Mouse (Mus musculus) embryonic facial prominence, embryonic 14.5 days (tissue): ENCODE data around the gene 2610042L04Rik. TPM values are rescaled to one million over a fixed set of nuclear protein-coding genes. Genes with fewer than 3 reads are reported as not detected.
"Not testable (repeated sequence)": the region's sequence is repeated elsewhere in the genome, so short reads cannot be mapped to it uniquely, and the experiment has no call there.

Experiments
- ATAC-seq: fragments of 200-750 bp; cut with Nextera tagmentation; 2 replicates; pipeline ENCODE4 v1.8.0; 2017; ENCODE audit warnings: low read depth, moderate number of reproducible peaks, moderate TSS enrichment
- DNase-seq: peaks from one replicate; pipeline ENCODE4 v3.0.0-alpha.2; 2015; ENCODE audit warnings: low spot score
- H3K27ac ChIP-seq: fragments of 300-500 bp; sonication (generic); replicated peaks from 2 replicates; pipeline ENCODE4 v1.5.1; 2014; ENCODE audit warnings: low read depth, mild to moderate bottlenecking, low read length, moderate library complexity
- H3K27me3 ChIP-seq: fragments of 300-500 bp; sonication (generic); replicated peaks from 2 replicates; pipeline ENCODE4 v1.6.1; 2014; ENCODE audit warnings: low read length; ENCODE audit not compliant: control insufficient read depth, insufficient read depth
- H3K36me3 ChIP-seq: fragments of 300-500 bp; sonication (generic); 2 replicates; pipeline ENCODE4 v1.6.1; 2014; ENCODE audit warnings: low read length, mixed read lengths; ENCODE audit not compliant: control insufficient read depth, insufficient read depth
- H3K4me1 ChIP-seq: fragments of 300-500 bp; sonication (generic); 2 replicates; pipeline ENCODE4 v1.6.1; 2014; ENCODE audit warnings: antibody characterized with exemption, low read length; ENCODE audit not compliant: control insufficient read depth, insufficient read depth
- H3K4me2 ChIP-seq: fragments of 300-500 bp; sonication (generic); 2 replicates; pipeline ENCODE4 v1.6.1; 2014; ENCODE audit warnings: low read depth, mild to moderate bottlenecking, low read length, moderate library complexity, mixed read lengths
- H3K4me3 ChIP-seq: fragments of 300-500 bp; sonication (generic); 2 replicates; pipeline ENCODE4 v1.5.1; 2014; ENCODE audit warnings: low read depth, mild to moderate bottlenecking, low read length
- H3K9ac ChIP-seq: fragments of 300-500 bp; sonication (generic); 2 replicates; pipeline ENCODE4 v1.6.1; 2014; ENCODE audit warnings: low read depth, mild to moderate bottlenecking, low read length, moderate library complexity, mixed read lengths
- H3K9me3 ChIP-seq: fragments of 300-500 bp; sonication (generic); 2 replicates; pipeline ENCODE4 v1.6.1; 2016; ENCODE audit warnings: low read length; ENCODE audit not compliant: control insufficient read depth
- WGBS: fragments of 180-500 bp; shearing (Covaris S2); extraction: QIAGEN DNeasy Blood & Tissue Kit; methylation state at CpG from one replicate; pipeline ENCODE4 v1.1.7; 2014; 5-methylcytosine and 5-hydroxymethylcytosine counted together
- polyA plus RNA-seq: library from polyadenylated mRNA; unstranded; fragments of >200 nt; fragmentation: Nextera tagmentation; extraction: Ambion mirVana; gene quantifications from 2 replicates; pipeline ENCODE4 v1.2.1, GENCODE M21; 2014

The 2610042L04Rik gene
- 0.11 TPM in 1 of 2 replicates, not detected in the other for polyA plus RNA-seq

DNA sequence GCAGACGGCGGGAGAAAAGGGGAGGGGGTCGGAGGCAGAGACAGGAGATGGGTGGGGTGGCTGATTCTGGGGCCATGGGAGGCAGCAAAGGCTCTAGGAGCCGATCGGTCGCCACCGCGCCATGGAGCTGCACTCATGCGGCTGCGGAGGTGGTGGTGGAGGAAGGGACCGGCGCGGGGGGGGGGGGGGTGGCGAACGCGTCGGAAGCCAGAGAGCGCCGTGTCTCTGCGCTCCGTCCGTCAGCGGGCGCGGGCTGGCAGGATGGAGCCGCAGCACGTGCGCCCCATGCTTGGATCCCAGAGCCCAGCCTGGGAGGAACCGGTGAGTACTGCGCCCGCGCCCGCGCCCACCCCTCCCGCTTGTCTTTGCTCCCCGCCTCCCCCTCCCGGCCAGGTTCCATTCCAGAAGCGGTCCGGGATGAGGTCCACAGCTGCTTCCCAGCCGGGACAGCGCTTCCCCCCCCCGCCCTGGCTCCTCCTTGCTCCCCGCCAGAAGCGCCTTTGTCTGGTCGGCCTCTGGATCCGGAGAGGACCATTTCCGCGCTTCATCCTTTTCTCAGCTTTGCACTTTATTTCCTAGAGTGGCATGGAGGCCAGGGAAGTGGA lies at the start of gene 2610042L04Rik:
Gene 2610042L04Rik (plus strand): TSS at position 288 of the 605 bp plus-strand sequence.
- WGBS: 8% methylated on average over 5 of the region's 48 CpGs
- H3K9me3 ChIP-seq, H3K27me3 ChIP-seq, H3K36me3 ChIP-seq, H3K27ac ChIP-seq, ATAC-seq, H3K4me1 ChIP-seq: not testable (repeated sequence)
- 0 out of 2 replicates have a peak within 1 kb of the TSS, but pooled peaks have one; percentile 42 for H3K9ac ChIP-seq
- H3K4me2 ChIP-seq: peak within 1 kb of the TSS; percentile 62
- peak within 1 kb of the TSS; percentile 36 for H3K4me3 ChIP-seq
- peak; percentile 0 for DNase-seq

DNA sequence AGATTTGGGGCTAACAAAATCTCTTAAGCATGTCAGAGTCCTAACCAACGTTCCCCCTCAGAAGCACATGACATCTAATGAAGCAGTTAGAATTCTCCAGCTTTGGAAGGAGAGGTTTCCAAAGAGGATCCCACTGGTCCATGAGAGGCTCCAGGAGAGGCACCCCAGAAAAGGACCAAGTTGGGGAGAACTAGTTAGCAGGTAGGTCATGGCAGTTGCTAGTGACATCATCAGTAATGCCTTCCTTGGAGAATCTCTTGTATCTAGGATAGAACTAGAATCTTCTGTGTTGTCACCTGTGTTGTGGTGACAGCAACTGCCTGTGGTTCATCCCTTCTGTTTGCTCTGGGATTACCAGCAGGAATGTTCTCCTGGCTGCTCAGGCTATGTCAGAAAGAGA lies 17.6 kb upstream of the 2610042L04Rik start, which contains the start of gene Gm3149:
Gene Gm3149 (plus strand): TSS at position 301 of the 400 bp plus-strand sequence.
- H3K27me3 ChIP-seq, H3K9ac ChIP-seq, ATAC-seq, H3K9me3 ChIP-seq, H3K4me1 ChIP-seq, H3K4me2 ChIP-seq, H3K36me3 ChIP-seq, DNase-seq, H3K4me3 ChIP-seq, H3K27ac ChIP-seq: not testable (repeated sequence)
- WGBS: no CpG with 5 or more reads among the region's 1 CpGs

DNA sequence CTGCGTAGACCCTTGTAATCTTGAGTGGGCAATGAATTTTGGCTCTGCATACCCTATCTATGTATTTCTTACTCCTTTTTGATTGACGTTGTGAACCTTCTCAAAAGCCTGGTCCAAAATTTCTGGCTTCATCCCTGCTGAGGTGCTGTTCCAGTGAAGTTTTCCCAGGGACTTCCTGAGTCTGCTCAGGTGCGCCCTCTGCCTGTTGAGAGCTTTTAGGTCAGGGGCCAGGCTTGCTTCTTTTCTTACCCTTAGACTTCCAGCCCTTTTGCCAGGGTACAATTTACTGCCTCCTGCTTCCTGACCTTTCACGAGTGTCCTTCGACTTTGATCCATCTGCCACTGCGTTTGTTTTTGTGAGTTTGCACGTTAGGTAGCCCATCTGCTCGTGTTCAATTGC lies 943 bp downstream of the 2610042L04Rik start:
- not testable (repeated sequence) for H3K4me2 ChIP-seq, H3K36me3 ChIP-seq, H3K9ac ChIP-seq, H3K4me1 ChIP-seq, H3K9me3 ChIP-seq, H3K27me3 ChIP-seq, H3K27ac ChIP-seq, ATAC-seq, DNase-seq, H3K4me3 ChIP-seq
- WGBS: 10% methylated on average over 6 of the region's 8 CpGs

DNA sequence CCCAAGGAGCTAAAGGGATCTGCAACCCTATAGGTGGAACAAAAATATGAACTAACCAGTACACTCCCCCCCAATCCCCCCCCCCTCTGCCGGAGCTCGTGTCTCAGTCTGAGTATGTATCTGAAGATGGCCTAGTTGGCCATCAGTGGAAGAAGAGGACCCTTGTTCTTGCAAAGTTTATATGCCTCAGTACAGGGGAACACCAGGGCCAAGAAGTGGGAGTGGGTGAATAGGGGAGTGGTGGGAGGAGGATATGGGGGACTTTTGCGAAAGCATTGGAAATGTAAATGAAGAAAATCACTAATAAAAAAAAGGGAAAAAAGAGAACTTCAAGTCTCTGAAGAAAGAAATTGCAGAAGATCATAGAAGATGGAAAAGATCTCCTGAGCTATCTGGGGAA lies 34.4 kb downstream of the 2610042L04Rik start:
- 92% methylated on average over 3 of the region's 3 CpGs for WGBS

DNA sequence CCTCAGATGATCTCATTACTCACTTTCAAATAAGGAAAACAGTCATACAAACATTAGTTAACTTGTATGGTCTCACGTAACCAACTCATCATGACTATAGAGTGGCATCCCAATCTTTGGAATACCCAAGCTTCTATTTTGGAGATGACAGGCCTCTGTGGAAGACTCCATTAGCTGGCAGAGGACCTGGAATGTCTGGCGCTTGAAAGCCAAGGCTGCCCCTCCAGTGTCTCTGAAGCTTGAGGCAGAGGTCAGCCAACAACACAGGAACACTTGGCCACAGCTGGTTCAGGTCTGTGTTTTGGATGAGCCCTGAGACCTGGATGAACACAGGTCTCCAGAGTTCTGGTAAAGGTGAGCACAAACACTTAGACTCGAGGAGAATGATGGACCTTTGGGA lies 35.1 kb downstream of the 2610042L04Rik start:
- not testable (repeated sequence) for H3K4me2 ChIP-seq, H3K4me3 ChIP-seq, H3K36me3 ChIP-seq, DNase-seq, H3K27ac ChIP-seq, H3K9ac ChIP-seq, ATAC-seq, H3K9me3 ChIP-seq, H3K4me1 ChIP-seq, H3K27me3 ChIP-seq
- 85% methylated on average over 3 of the region's 3 CpGs for WGBS

More for the DNA sequence above, 34.4 kb downstream of the 2610042L04Rik start:
- H3K4me2 ChIP-seq, H3K4me1 ChIP-seq, H3K27me3 ChIP-seq, H3K36me3 ChIP-seq, H3K27ac ChIP-seq, H3K9me3 ChIP-seq, DNase-seq, H3K9ac ChIP-seq, H3K4me3 ChIP-seq, ATAC-seq: not testable (repeated sequence)

DNA sequence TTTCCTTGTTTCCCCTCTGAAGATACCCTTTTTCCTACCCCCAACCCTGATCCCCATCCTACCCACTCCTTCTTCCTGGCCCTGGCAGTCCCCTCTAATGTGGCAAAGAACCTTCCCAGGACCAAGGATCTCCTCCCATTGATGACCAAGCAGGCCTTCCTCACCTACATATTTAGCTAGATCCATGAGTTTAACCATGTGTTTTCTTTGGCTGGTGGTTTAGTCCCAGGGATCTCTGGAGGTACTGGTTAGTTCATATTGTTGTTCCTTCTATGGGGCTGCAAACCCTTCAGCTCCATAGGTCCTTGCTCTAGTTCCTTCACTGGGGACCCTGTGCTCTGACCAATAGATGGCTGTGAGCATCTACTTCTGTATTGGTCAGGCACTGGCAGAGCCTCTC lies 43.3 kb downstream of the 2610042L04Rik start:
- H3K4me2 ChIP-seq, H3K9ac ChIP-seq, ATAC-seq, H3K9me3 ChIP-seq, H3K27me3 ChIP-seq, DNase-seq, H3K36me3 ChIP-seq, H3K27ac ChIP-seq, H3K4me3 ChIP-seq, H3K4me1 ChIP-seq: not testable (repeated sequence)

DNA sequence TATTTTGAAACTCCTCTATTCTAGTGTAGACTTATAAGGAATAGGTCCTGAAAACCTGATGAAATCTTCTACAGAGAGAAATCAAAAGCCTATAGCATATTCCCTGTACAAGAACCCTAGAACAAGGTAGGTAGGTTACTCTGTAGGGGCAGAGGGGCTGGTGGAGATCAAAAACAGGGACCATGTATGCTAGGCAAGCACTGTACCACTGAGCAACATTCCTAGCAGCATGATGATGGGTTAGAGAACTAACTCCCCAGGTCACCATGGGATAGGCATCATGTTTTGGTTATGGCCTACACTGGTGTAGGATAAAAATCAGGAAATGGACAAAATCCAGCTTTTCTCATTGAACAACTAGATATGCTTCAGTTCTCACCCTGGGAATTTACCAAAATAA lies 51.0 kb downstream of the 2610042L04Rik start:
- ATAC-seq, DNase-seq, H3K9me3 ChIP-seq, H3K36me3 ChIP-seq, H3K27ac ChIP-seq, H3K9ac ChIP-seq, H3K4me3 ChIP-seq, H3K27me3 ChIP-seq, H3K4me1 ChIP-seq, H3K4me2 ChIP-seq: not testable (repeated sequence)

DNA sequence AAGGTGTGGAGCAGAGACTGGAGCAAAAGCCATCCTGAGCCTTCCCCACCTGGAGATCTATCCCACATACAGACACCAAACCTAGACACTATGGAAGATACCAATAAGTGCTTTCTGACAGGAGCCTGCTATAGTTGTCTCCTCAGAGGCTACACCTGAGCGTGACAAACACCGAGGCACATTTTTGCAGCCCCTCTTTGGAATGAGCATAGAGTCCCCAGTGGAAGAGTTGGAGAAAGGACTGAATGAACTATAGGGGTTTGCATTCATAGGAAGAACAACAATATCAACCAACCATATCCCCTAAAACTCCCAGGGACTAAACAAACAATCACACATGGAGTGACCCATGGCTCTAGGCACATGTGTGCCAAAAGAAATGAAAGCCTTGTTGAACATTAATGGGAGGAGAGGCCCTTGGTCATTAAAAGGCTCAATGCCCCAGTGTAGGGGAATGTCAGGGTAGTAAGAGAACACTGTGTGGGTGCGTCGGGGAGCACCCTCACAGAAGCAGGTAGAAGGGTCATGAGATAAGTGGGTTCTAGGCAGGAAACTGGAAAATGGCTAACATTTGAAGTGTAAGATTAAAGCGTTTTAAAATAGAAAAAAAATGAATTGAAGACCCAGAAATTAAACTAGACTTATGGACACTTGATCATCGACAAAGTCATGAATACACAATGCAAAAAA lies 58.4 kb downstream of the 2610042L04Rik start:
- H3K9me3 ChIP-seq, H3K4me3 ChIP-seq, H3K4me1 ChIP-seq, ATAC-seq, H3K27me3 ChIP-seq, H3K4me2 ChIP-seq, DNase-seq, H3K36me3 ChIP-seq, H3K9ac ChIP-seq, H3K27ac ChIP-seq: not testable (repeated sequence)
- WGBS: 80% methylated on average over 1 of the region's 6 CpGs

DNA sequence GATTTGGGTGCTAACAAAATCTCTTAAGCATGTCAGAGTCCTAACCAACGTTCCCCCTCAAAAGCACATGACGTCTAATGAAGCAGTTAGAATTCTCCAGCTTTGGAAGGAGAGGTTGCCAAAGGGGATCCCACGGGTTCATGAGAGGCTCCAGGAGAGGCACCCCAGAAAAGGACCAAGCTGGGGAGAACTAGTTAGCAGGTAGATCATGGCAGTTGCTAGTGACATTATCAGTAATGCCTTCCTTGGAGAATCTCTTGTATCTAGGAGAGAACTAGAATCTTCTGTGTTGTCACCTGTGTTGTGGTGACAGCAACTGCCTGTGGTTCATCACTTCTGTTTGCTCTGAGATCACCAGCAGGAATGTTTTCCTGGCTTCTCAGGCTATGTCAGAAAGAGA lies 62.7 kb downstream of the 2610042L04Rik start, which contains the start of gene Gm3159:
Gene Gm3159 (plus strand): TSS at position 301 of the 400 bp plus-strand sequence.
- not testable (repeated sequence) for H3K4me3 ChIP-seq, H3K9ac ChIP-seq, H3K4me1 ChIP-seq, H3K9me3 ChIP-seq, H3K36me3 ChIP-seq, H3K27me3 ChIP-seq, DNase-seq, H3K4me2 ChIP-seq, ATAC-seq, H3K27ac ChIP-seq
- 71% methylated on average over 1 of the region's 3 CpGs for WGBS
